Mouse (Mus musculus) heart, postnatal 0 days (tissue): ENCODE measurements around the gene Gm28042. TPM values are rescaled to one million over a fixed set of nuclear protein-coding genes. Genes with fewer than 3 reads are reported as not detected.

Source experiments
- ATAC-seq: fragments of 200-750 bp; cut with Nextera tagmentation; 2 replicates; pipeline ENCODE4 v1.8.0; 2017; ENCODE audit warnings: low read depth, moderate number of reproducible peaks, moderate library complexity; ENCODE audit not compliant: insufficient read depth
- DNase-seq: peaks from one replicate; pipeline ENCODE4 v3.0.0-alpha.2; 2016; ENCODE audit warnings: low spot score
- H3K27ac ChIP-seq: fragments of 300-500 bp; sonication (generic); 2 replicates; pipeline ENCODE4 v1.5.1; 2014; ENCODE audit warnings: low read depth, mild to moderate bottlenecking
- H3K27me3 ChIP-seq: fragments of 300-500 bp; sonication (generic); 2 replicates; pipeline ENCODE4 v1.6.1; 2014; ENCODE audit warnings: low read length, mixed read lengths; ENCODE audit not compliant: control insufficient read depth, insufficient read depth
- H3K36me3 ChIP-seq: fragments of 300-500 bp; sonication (generic); replicated peaks from 2 replicates; pipeline ENCODE4 v1.6.1; 2014; ENCODE audit warnings: low read length, mixed read lengths; ENCODE audit not compliant: control insufficient read depth, insufficient read depth
- H3K4me1 ChIP-seq: fragments of 300-500 bp; sonication (generic); 2 replicates; pipeline ENCODE4 v1.6.1; 2014; ENCODE audit warnings: antibody characterized with exemption; ENCODE audit not compliant: control insufficient read depth, insufficient read depth
- H3K4me2 ChIP-seq: fragments of 300-500 bp; sonication (generic); 2 replicates; pipeline ENCODE4 v1.6.1; 2014; ENCODE audit warnings: low read depth, mild to moderate bottlenecking, low read length, moderate library complexity
- H3K4me3 ChIP-seq: fragments of 300-500 bp; sonication (generic); 2 replicates; pipeline ENCODE4 v1.5.1; 2014; ENCODE audit warnings: low read depth, low read length
- H3K9ac ChIP-seq: fragments of 300-500 bp; sonication (generic); replicated peaks from 2 replicates; pipeline ENCODE4 v1.6.1; 2014; ENCODE audit warnings: low read depth, low read length, mixed read lengths
- H3K9me3 ChIP-seq: fragments of 300-500 bp; sonication (generic); replicated peaks from 2 replicates; pipeline ENCODE4 v1.6.1; 2016; ENCODE audit warnings: low read length; ENCODE audit not compliant: control insufficient read depth
- CTCF ChIP-seq: IDR thresholded peaks from 2 replicates; pipeline ENCODE4 v1.5.1; 2016; ENCODE audit warnings: antibody characterized with exemption, control low read depth, low read depth
- EP300 ChIP-seq: IDR thresholded peaks from 2 replicates; pipeline ENCODE4 v1.6.1; 2016; ENCODE audit warnings: antibody characterized with exemption, low read depth
- WGBS: fragments of 180-500 bp; shearing (Covaris S2); extraction: QIAGEN DNeasy Blood & Tissue Kit; methylation state at CpG from one replicate; pipeline ENCODE4 v1.1.7; 2014; 5-methylcytosine and 5-hydroxymethylcytosine counted together
- polyA plus RNA-seq: library from polyadenylated mRNA; unstranded; fragments of >200 nt; fragmentation: Nextera tagmentation; extraction: Ambion mirVana; gene quantifications from 2 replicates; pipeline ENCODE4 v1.2.1, GENCODE M21; 2015
- total RNA-seq: library from RNA; depleted of rRNA; stranded (reverse); fragments of >200 nt; gene quantifications from 2 replicates; pipeline ENCODE4 v1.2.3, GENCODE M21; 2014; ENCODE audit warnings: low replicate concordance

Gm28042 gene
- total and polyA plus RNA-seq, 2 experiments from 2014 or later = 1.4 to 18.7 TPM

- no peak overlapping the region for H3K4me2 ChIP-seq
- no peak for ATAC-seq
- WGBS = 86% methylated on average over 2 of the region's 2 CpGs
Measured at GRCm38 (mm10) chr2:119987441-119987840, 39.9 kb upstream of the Gm28042 start.

GRCm38 (mm10) chr2:119988952-119989351 is 38.3 kb upstream of the Gm28042 start:
- no peak overlapping the region for H3K4me3 ChIP-seq
- H3K4me2 ChIP-seq = no peak overlapping the region
- H3K9me3 ChIP-seq = no peaks in the 10 kb centered on the region
- TF ChIP-seq CTCF (no peak), EP300 (no peak)
- H3K4me1 ChIP-seq = no peaks in the 10 kb centered on the region
- H3K27ac ChIP-seq = no peak overlapping the region
- no peak overlapping the region for H3K9ac ChIP-seq
- 85% methylated on average over 4 of the region's 4 CpGs for WGBS
- no peaks in the 10 kb centered on the region for H3K36me3 ChIP-seq
- H3K27me3 ChIP-seq = no peaks in the 10 kb centered on the region
- DNase-seq (no peak), ATAC-seq (no peak)

More at GRCm38 (mm10) chr2:119987441-119987840, 39.9 kb upstream of the Gm28042 start:
- Histone ChIP-seq H3K27me3 (no peaks in the 10 kb centered on the region), H3K4me3 (no peak overlapping the region), H3K9ac (no peak overlapping the region), H3K36me3 (peaks cover 2% of the 10 kb centered on the region; the same call in 1 of the 2 replicates), H3K4me1 (no peaks in the 10 kb centered on the region), H3K9me3 (no peaks in the 10 kb centered on the region), H3K27ac (no peak overlapping the region)
- DNase-seq = no peak
- no peak for TF ChIP-seq EP300
- TF ChIP-seq CTCF = no peak

GRCm38 (mm10) chr2:119990881-119991280 is 36.4 kb upstream of the Gm28042 start:
- Histone ChIP-seq H3K27ac (no peak overlapping the region), H3K9ac (no peak overlapping the region), H3K27me3 (no peaks in the 10 kb centered on the region), H3K4me2 (no peak overlapping the region), H3K4me3 (no peak overlapping the region), H3K4me1 (peaks cover 10% of the 10 kb centered on the region), H3K9me3 (no peaks in the 10 kb centered on the region), H3K36me3 (no peaks in the 10 kb centered on the region)
- ATAC-seq = no peak
- no peak for TF ChIP-seq EP300
- no peak for TF ChIP-seq CTCF
- WGBS = 76% methylated on average over 6 of the region's 6 CpGs
- no peak for DNase-seq

DNA sequence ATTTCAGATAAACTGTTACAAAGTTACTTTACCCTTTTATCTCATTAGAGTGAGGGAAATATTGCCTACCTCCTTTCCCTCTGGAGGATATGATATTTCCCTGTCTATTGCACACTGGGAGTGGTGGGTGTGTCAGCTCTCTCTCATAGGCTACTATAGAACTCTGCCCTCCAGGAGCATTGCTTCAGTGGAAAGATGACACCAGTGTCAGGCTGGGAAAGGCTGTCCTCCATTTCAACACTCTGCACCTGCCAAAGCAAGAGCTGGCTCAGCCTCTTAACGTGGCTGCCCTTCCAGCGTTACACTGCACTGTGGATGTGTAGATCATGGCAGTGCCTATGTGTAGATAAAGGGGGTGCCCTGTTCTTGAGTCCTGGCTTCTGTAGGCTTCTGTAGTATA is 34.9 kb upstream of the Gm28042 start:
- no peak overlapping the region for H3K9ac ChIP-seq
- H3K36me3 ChIP-seq = no peaks in the 10 kb centered on the region
- no peak overlapping the region for H3K27ac ChIP-seq
- WGBS = 63% methylated on average over 2 of the region's 2 CpGs
- H3K27me3 ChIP-seq = no peaks in the 10 kb centered on the region
- no peak for ATAC-seq
- TF ChIP-seq CTCF (no peak), EP300 (no peak)
- no peak overlapping the region for H3K4me3 ChIP-seq
- peaks cover 10% of the 10 kb centered on the region for H3K4me1 ChIP-seq
- H3K9me3 ChIP-seq = no peaks in the 10 kb centered on the region
- no peak for DNase-seq
- H3K4me2 ChIP-seq = no peak overlapping the region

- 55% methylated on average over 2 of the region's 2 CpGs for WGBS
Measured at GRCm38 (mm10) chr2:119993515-119993914, 33.8 kb upstream of the Gm28042 start.

GRCm38 (mm10) chr2:119994839-119995238 is 32.5 kb upstream of the Gm28042 start:
- no peak for DNase-seq
- Histone ChIP-seq H3K4me1 (peaks cover 10% of the 10 kb centered on the region), H3K27ac (peak overlapping the region; percentile 75), H3K9ac (no peak overlapping the region), H3K36me3 (peaks cover 6% of the 10 kb centered on the region; the same call in 1 of the 2 replicates), H3K9me3 (no peaks in the 10 kb centered on the region), H3K4me3 (no peak overlapping the region), H3K4me2 (no peak overlapping the region), H3K27me3 (no peaks in the 10 kb centered on the region)
- TF ChIP-seq CTCF = no peak
- TF ChIP-seq EP300 = no peak
- WGBS = 54% methylated on average over 6 of the region's 6 CpGs
- ATAC-seq = no peak

More at GRCm38 (mm10) chr2:119993515-119993914, 33.8 kb upstream of the Gm28042 start:
- H3K4me1 ChIP-seq = peaks cover 10% of the 10 kb centered on the region
- no peak for ATAC-seq
- no peaks in the 10 kb centered on the region for H3K9me3 ChIP-seq
- H3K4me2 ChIP-seq = no peak overlapping the region
- no peaks in the 10 kb centered on the region for H3K36me3 ChIP-seq
- H3K27me3 ChIP-seq = no peaks in the 10 kb centered on the region
- no peak overlapping the region for H3K27ac ChIP-seq
- no peak for DNase-seq
- H3K4me3 ChIP-seq = no peak overlapping the region
- TF ChIP-seq CTCF = no peak
- TF ChIP-seq EP300 = no peak
- H3K9ac ChIP-seq = no peak overlapping the region
